Mouse (Mus musculus) thymus, postnatal 14 days (tissue): Measurements from ENCODE around the gene Ncor2.

Experiments used
- DNase-seq: peaks from one replicate; pipeline ENCODE4 v3.0.0; 2021

Gene Ncor2

DNA sequence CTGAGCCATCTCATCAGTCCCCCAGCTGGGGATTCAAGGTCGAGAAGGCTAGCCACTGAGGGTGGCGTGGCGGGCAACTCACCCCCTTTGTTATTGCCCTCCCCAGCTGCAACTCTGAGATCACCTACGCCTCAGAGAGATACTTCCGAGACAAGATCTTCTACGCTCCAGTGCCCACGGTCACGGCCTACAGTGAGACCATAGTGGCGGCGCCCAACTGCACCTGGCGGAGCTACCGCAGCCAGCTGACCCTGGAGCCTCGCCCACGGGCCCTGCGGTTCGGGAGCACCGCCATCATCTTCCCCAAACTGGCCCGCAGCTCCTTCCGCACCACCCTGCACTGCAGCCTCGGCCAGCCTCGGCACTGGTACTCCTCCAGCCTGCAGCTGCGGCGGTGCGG, 167.9 kb downstream of the Ncor2 start:
- no peak for DNase-seq

DNA sequence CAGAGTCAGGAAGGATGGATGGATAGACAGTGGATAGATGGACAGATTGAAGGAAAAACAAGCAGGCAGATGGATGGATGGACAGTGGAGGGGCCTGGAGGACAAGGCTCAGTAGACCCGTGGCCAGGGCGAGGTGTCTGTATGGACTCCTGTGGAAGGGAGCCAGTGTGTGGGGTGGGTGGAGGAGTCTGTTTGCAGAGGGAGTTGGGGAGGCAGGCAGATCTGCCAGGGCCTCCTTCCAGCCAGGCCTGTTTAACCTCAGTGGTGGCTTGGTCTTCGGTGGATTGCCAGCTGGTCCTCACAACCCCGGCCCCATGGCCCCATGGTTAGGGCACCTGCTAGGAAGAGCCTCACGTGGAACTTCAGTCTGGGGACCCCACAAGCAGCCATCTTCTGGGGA, 172.1 kb downstream of the Ncor2 start:
- no peak for DNase-seq

DNA sequence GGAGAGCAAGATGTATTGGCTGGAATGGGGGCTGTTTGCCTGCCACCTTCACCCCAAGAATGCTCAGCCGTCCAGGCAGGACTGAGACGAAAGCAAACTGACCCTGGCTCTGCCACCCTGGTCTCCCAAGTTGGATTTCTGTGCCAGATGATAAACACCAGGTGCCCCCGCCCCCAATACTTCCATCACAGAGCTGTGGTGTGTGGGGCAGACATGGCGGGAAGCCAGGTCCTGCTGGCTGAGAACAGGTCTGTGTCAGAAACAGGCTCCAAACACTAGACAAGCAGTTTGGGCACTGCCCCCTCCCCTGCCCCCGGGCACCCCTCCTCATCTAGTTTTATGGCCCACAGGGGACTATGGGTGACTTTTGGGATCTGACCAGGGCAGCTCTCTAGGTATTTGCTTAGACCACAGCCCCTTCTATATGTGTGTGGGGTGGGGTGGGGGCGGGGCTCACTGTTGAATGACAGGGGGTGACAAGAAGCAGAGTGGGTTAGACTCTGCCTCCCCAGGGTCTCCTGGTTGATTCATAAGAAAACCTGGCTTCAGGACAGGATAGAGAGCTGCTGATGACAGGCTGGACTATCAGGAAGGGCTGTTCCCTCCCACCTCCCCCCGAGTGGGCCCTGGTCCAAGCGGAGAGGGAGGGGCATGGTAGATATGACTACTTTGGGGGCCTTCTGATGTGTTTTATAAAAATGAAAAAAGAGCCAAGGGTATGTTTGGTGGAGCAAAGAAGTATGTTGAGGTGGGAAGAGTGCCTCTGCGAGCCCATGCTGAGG, 173.0 kb downstream of the Ncor2 start:
- DNase-seq, result no peak

DNA sequence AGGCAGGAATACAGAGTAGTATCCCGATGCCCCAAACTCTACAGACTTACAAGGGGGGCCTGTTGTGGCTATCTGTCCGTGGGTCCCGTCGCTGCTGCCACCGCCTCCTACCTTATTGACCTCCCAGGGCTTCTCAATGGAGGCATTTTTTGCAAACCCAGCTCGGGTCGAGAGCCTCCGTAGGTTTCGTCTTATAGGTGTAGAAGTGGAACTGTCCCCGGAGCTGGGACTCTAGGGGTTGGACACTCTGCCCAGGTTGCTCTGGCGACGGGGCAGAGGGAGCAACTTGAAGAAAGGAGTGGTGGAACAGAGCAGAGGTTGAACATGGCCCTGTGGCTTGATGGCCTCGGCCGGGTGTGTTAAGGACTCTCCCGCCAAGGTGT, 175.2 kb downstream of the Ncor2 start:
- no peak for DNase-seq

DNA sequence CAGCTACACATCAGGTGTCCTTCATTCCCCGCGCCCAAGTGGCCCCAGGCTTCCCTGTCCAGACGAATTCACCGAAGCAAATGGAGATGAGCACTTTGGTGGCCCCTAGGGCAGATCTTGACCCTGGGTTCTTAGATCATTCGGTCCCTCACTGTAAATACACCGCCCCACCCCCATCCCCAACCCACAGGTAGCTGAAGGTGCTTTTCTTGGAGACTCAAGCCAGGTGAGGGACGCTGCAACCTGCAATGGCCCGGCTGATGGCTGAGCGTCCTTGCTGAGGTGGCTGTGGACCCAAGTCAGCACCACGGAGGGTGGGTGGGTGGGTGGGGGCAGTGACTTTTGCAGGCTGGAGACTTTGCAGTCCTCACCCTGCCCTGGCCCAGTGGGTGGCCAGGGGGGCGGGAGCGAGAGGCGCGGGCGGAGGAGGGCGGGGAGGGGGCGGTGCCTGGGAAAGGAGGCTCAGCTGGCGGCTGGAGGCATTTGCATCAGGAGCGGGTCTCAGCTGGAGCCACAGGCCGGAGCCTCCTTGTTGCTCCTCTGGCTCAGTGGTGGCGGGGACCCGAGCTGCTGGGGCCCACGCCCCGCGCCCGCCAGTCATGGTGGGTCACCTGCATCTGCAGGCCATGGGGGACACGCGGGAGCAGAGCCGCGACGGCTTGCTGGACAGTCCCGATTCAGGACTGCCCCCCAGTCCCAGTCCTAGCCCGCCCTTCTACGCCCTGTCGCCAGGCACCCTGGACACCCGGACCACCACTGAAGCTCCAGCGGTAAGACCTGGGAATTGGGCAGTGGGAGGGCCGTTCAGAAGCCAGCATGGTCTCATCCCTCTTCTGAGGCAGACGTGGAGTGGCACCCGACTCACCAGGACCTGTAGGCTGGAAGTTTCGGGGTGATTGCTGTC, 175.8 kb downstream of the Ncor2 start, which contains the start of gene Rflna:
Gene Rflna (plus strand): TSS at position 253 of the 904 bp plus-strand sequence.
- no peak for DNase-seq

DNA sequence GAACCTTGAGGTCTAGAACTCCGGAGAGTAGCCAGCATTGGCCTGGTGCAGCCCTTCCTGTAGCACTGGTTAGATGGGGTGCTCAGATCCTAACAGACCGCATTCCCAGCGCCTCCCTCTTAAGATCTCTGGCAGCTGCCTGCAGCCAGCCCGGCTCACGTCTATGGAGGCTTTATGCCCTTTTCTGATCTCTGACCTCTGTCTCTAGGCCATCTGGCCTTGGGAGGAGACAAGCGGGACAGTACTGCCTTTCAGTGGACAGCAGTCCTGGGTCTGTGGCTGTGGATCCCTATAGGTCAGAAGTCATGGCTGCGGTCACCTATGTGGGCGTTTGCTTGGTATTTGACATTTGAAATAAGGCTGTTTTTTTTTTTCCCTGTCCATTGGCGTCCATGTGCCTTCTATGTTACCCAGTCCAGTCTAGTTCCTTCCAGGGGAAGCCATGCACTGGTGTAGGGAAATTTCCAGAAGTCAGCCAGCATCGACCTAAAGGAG, 178.2 kb downstream of the Ncor2 start:
- DNase-seq, result no peak

GRCm38 (mm10) chr5:124997913-124998312, 181.1 kb downstream of the Ncor2 start:
- no peak for DNase-seq

DNA sequence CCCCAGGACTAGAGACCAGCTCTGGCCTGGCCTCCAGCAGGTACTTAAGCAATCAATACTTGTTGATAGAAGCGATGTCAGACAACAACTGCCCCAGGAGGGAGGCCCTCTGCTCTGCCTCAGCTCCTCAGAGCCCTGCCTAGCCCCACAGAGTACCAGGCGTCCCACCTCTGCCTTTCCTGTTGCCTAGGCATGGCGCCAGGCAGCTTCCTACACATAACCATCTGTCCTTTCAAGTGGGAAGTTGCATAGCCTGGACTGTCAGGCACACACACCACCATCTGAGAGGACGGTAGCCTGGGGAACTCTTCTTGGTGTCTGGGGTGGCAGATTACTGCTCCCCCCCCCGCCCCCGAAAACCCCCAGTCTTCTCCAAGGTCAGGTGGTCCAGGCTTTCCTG, 182.2 kb downstream of the Ncor2 start:
- DNase-seq, result no peak

GRCm38 (mm10) chr5:124992891-124993290, 186.1 kb downstream of the Ncor2 start:
- DNase-seq, result no peak

DNA sequence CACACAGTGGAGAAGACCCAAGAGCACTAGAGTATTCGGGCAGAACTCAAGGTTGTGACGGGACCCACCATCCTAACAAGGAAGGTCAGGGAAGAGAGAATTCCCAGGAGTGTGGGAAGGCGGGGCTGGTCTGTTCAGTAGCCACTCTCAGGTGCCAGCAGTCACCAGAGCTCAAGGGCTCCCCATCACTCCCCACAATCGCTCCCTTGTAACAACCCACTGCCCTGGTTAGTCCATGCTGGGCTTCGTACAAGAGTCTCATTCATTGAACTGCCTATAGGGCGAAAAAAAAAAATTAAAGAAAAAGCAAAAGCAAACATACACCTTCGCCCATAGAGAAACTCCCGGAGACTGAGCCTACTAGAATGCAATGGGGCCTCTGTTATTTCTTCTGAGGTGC, 186.7 kb downstream of the Ncor2 start:
- DNase-seq, result no peak

DNA sequence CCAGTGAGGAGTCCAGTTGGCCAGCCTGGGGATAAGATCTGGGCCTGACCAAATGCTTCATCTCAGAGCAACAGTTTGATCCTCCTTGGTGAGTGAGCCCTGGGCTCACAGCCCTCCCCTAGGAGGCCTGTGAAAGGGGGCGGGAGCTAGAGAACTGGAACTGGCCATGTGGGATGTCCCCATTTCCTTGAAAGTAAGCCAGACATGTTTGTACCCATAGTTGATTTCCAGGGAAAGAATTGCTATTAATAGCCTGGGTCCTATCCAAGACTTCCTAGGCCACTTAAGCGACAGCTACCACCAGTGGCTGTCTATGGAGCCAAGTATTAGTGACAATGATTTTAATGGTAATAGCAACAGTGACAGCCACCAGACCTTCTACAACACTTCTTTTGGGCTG, 189.3 kb downstream of the Ncor2 start:
- no peak for DNase-seq

DNA sequence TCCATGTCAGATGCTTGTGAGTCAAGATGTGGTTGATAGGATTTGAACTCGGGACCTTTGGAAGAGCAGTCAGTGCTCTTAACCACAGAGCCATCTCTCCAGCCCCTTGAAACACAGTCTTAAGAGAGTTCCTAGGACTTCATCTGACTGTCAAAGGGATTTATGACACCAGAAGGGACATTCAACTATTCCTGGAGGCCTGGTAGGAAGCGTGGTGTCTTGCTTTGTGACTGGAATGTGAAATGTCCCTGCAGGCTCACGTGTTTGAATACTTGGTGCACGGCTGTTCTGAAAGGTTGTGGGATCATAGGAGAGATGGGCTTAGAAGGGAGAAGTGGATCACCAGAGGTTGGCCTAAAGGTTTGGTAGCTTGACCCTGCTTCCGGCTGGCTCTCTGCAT, 192.4 kb downstream of the Ncor2 start:
- DNase-seq, result no peak

- DNase-seq, result peak; percentile 17
Observed at GRCm38 (mm10) chr5:124986222-124986621, 192.8 kb downstream of the Ncor2 start.

DNA sequence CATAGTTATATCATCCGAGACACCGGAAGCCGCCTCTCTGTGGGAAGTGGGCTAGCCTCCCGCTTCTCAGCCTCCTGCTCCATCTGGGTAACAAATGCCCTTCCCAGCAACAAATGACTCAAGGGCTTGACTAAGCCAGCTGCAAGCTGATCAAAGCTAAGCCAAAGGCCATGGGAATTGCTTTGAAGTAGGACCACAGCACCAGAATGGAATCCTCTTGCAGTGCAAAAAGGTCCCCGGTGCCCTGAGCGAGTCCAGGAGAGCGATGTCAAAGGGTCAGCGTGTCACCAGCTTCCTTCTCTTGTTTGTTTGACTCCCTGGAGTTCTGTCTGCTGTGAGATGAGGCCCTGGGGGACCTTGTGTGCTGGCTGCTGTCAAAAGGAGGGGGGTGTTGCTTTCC, 209.2 kb downstream of the Ncor2 start:
- DNase-seq, result no peak
